Mouse (Mus musculus): ENCODE results near the gene Pdxk. TPM values are rescaled to one million over a fixed set of nuclear protein-coding genes. Genes with fewer than 3 reads are reported as not detected.

Pdxk gene
- polyA plus RNA-seq, 1 experiment from 2014 or later = 10.0 TPM

DNA sequence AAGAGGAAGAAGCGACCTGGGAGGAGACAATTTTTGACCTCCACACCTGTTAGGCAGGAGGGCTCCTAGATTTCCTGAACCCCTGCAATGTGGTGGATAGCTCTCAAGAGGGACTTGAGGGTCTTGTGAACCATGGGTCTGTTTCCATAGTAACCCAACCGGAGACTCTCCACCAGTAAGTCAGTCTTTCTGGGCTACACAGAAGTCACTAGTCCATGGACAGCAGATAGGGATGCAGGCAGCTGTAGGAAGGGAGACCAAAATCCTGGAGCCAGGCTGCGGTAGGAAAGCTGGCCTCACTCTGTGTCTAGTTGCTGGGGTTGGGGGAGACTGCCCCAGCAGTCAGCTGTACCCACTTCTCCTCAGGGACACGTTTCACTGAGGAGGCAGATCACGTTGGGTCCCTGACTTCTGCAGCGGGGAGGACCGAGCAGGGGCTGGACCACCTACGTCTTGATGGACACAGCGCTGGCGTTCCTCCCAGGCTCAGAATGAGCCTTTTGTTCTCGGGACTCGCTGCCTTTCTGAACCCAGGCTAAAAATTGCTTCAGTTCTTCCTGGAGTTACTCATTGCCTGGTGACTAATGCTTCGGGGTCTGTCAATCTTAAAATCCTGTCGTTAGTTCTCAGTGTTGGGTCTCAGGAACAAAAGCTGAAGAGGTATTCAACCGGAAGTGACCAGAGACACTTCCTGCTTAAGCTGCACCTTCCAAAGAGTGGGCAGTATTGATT is 6.0 kb upstream of the Pdxk start:
- H3K9me3 ChIP-seq = no peaks in the 10 kb centered on the region
- 0 out of 2 replicates have a peak, but pooled peaks cover 4% of the 10 kb centered on the region for H3K27me3 ChIP-seq
- H3K4me1 ChIP-seq = 0 out of 2 replicates have a peak, but pooled peaks cover 5% of the 10 kb centered on the region
- H3K9ac ChIP-seq = no peak overlapping the region
- ATAC-seq (ENCODE audit: low FRiP score) = no peak
- peak overlapping the region; percentile 17; the same call in 1 of the 2 replicates for H3K4me2 ChIP-seq
- H3K36me3 ChIP-seq (replicated peaks) = no peaks in the 10 kb centered on the region
- H3K4me3 ChIP-seq (replicated peaks) = no peak overlapping the region
- 26% methylated on average over 15 of the region's 15 CpGs for WGBS
- no peak overlapping the region for H3K27ac ChIP-seq

DNA sequence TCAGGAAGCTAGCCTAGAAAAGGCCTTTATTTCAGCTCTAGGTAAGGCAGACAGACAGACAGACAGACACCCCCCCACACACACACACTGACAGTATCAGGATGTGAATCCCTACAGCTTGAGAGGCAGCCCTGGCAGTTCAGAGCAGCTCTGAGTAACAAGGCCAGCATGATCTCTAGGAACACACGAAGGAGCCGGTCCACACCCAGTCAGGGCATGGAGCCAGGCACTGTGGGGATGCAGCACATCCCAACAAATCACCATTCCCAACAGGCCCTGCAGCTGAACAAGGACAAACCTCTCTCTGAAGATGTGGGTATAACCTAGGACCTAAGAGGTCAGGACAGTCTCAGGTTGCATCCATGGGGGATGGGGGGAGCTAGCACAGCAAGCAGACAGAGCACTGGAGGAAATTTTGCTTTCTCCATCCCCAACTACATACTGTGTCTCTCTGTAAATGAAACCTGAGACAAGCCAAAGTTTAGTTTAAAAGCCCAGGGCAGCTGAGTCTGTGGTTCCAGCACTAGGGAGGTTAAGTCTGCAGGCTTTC is 3.1 kb upstream of the Pdxk start:
- H3K27me3 ChIP-seq = peaks cover 9% of the 10 kb centered on the region; the same call in 1 of the 2 replicates
- peaks cover 15% of the 10 kb centered on the region for H3K4me1 ChIP-seq
- H3K27ac ChIP-seq = no peak overlapping the region
- no peak overlapping the region for H3K9ac ChIP-seq
- no peak overlapping the region for H3K4me3 ChIP-seq (replicated peaks)
- no peaks in the 10 kb centered on the region for H3K9me3 ChIP-seq
- H3K4me2 ChIP-seq = no peak overlapping the region
- ATAC-seq (ENCODE audit: low FRiP score) = no peak
- 63% methylated on average over 2 of the region's 2 CpGs for WGBS
- H3K36me3 ChIP-seq (replicated peaks) = no peaks in the 10 kb centered on the region

DNA sequence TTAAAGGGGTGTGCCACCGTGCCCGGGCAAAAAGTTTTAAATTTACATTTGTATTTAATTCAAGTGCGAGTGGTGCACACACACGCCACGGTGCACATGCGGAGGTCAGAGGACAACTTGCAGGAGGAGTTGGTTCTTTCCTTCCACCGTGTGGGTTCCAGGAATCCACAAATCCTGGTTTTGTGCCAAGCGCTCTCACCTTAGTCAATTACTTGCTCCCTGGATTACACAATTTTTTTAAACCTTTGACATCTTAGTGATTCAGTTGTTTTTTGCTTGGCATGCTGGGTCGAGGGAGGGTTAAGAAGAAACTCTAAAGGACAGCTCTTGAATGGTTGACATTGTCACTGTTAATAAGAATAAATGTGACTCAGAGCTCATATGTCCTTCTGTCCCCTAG is 1.9 kb upstream of the Pdxk start:
- Histone ChIP-seq H3K9ac (no peak overlapping the region), H3K27ac (no peak overlapping the region), H3K9me3 (no peaks in the 10 kb centered on the region), H3K4me1 (peaks cover 15% of the 10 kb centered on the region), H3K36me3 (replicated peaks) (no peaks in the 10 kb centered on the region), H3K4me2 (no peak overlapping the region), H3K27me3 (peaks cover 9% of the 10 kb centered on the region; the same call in 1 of the 2 replicates), H3K4me3 (replicated peaks) (no peak overlapping the region)
- no peak for ATAC-seq (ENCODE audit: low FRiP score)
- WGBS = 86% methylated on average over 9 of the region's 9 CpGs

DNA sequence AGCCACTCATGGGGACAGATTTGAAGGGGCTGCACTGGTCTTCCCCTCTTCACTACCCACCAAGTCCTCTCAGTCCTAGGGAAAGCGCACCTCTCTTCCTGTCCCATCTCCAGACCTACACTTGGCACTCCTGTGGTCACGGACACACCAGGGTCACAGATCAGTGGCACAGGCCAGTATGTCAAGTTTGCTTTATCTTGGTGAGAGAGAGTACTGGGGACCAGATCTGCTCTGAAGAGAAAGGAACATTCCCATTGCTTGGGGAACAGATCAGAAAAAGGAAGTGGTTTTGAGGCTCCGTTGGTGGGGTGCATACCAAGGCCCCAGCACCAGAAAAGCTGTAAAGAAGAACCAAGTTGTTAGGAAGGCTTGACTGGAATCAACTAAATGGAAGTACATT is 697 bp upstream of the Pdxk start:
- no peak overlapping the region; the same call in 1 of the 2 replicates for H3K4me3 ChIP-seq (replicated peaks)
- no peak overlapping the region for H3K9ac ChIP-seq
- H3K36me3 ChIP-seq (replicated peaks) = no peaks in the 10 kb centered on the region
- peaks cover 9% of the 10 kb centered on the region; the same call in 1 of the 2 replicates for H3K27me3 ChIP-seq
- no peak overlapping the region for H3K27ac ChIP-seq
- 79% methylated on average over 3 of the region's 3 CpGs for WGBS
- peaks cover 9% of the 10 kb centered on the region for H3K4me1 ChIP-seq
- peak overlapping the region; percentile 99 for H3K4me2 ChIP-seq
- H3K9me3 ChIP-seq = no peaks in the 10 kb centered on the region
- no peak for ATAC-seq (ENCODE audit: low FRiP score)

DNA sequence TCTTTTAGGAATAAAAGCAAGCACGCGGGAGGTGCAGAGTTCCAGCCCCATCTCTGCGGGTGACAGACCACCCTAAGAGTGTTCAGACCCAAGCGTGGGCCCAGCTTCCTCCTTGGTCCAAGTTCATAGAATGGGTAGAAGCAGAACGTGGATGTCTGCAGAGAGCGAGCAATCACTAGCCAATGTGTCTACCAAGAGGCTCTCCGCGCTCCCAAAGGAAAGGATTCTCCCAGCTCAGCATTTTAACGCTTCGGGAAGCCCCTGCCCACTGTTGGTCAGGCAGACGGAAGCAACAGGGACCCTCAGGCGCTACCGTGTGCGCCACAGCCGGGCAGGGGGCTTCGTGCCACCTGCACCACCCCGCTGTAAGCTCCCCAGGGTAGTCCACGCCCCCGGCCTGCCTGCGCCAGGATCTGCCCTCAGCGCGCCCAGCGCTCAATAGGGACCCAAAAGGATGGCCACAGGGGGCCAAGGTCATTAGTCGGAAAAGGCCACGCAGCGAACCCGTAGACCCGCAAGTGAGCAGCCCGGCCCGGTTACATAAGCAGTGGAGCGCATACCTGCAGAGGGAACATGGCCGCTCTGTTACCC is 479 bp downstream of the Pdxk start:
- WGBS = 2% methylated on average over 32 of the region's 32 CpGs
- H3K27ac ChIP-seq = no peak overlapping the region
- peak overlapping the region; percentile 65 for H3K9ac ChIP-seq
- peak overlapping the region; percentile 67 for H3K4me3 ChIP-seq (replicated peaks)
- H3K27me3 ChIP-seq = peaks cover 5% of the 10 kb centered on the region; the same call in 1 of the 2 replicates
- peaks cover 9% of the 10 kb centered on the region for H3K4me1 ChIP-seq
- H3K4me2 ChIP-seq = peak overlapping the region; percentile 99
- H3K36me3 ChIP-seq (replicated peaks) = no peaks in the 10 kb centered on the region
- peak; percentile 67 for ATAC-seq (ENCODE audit: low FRiP score)
- H3K9me3 ChIP-seq = no peaks in the 10 kb centered on the region

DNA sequence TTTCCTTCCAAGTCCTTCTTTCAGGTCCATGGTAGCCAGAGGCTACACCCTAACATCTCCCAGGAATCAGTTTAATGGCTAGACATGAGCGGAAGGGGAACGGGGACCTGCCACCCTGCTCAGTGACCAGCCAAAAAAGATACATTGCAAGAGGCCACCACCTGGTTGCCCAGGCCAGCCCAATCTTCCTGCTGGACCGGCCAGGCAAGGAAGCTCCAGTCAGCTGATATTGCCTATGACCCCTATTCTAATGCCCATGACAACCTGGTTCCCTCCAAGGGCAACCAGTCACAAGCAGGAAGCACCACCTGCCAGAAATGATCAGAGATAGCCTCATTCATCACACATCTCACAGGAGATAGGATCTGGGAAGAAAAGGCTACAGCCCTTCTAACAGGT is 1.0 kb downstream of the Pdxk start:
- ATAC-seq (ENCODE audit: low FRiP score) = no peak
- 79% methylated on average over 3 of the region's 3 CpGs for WGBS
- H3K4me3 ChIP-seq (replicated peaks) = peak overlapping the region; percentile 67
- H3K27ac ChIP-seq = no peak overlapping the region
- H3K9me3 ChIP-seq = no peaks in the 10 kb centered on the region
- no peak overlapping the region for H3K9ac ChIP-seq
- H3K36me3 ChIP-seq (replicated peaks) = no peaks in the 10 kb centered on the region
- peaks cover 5% of the 10 kb centered on the region; the same call in 1 of the 2 replicates for H3K27me3 ChIP-seq
- H3K4me2 ChIP-seq = peak overlapping the region; percentile 99
- peaks cover 9% of the 10 kb centered on the region for H3K4me1 ChIP-seq

DNA sequence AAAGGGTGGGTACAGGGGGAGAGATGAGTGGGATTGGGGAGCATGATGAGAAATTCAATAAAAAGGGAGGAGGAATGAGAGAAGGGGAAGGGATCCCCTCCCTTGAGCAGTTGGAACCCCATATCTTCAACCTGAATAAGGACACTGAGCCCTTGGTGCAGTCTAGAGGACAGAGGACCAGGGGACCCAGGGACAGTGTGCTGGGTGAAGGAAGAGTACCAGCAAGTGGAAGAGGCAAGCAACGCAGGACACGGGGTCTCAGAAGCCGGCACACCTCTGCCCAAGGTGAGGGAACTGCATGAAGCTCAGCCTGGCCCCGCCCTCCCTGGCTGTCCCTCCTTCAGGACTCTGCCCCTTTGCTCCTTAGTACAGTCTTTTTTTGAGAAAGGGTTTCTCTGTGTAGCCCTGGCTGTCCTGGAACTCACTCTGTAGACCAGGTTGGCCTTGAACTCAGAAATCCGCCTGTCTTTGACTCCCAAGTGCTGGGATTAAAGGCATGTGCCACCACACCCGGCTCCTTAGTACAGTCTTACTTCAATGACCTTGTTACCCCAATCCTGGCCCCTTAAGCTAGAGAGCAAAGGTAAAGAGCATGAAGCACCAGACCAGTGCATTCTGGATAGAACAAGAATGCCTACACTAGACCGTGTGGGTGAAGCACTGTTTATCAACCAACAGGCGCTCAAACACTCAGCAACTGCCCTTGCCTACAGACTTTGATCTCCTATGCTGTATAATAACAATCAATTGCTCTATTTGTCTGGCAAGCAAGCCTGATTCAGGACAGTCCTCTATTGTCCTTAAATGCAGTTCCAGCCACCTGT is 1.6 kb downstream of the Pdxk start:
- Histone ChIP-seq H3K4me1 (peaks cover 9% of the 10 kb centered on the region), H3K27me3 (peaks cover 5% of the 10 kb centered on the region; the same call in 1 of the 2 replicates), H3K9ac (no peak overlapping the region), H3K4me2 (peak overlapping the region; percentile 99), H3K4me3 (replicated peaks) (no peak overlapping the region), H3K27ac (no peak overlapping the region), H3K9me3 (no peaks in the 10 kb centered on the region), H3K36me3 (replicated peaks) (no peaks in the 10 kb centered on the region)
- no peak for ATAC-seq (ENCODE audit: low FRiP score)
- 88% methylated on average over 8 of the region's 8 CpGs for WGBS

DNA sequence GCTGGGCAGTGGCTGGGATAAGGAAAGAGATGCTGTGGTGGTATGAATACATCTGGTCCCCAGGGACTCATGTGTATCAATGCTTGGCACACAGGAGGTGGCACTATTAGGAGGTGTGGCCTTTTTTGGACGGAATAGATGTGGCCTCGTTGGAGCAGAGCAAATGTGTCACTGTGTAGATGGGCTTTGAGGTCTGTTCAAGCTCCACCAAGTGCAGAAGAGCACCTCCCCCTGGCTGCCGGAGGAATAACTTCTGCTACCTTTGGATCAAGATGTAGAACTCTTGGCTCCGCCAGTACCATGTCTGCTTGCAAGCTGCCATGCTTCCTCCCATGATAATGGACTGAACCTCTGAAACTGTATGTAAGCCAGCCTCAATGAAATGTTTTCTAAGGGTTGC is 3.0 kb downstream of the Pdxk start:
- H3K36me3 ChIP-seq (replicated peaks) = no peaks in the 10 kb centered on the region
- WGBS = 71% methylated on average over 4 of the region's 4 CpGs
- H3K4me3 ChIP-seq (replicated peaks) = no peak overlapping the region
- no peak overlapping the region for H3K9ac ChIP-seq
- H3K4me2 ChIP-seq = no peak overlapping the region
- H3K4me1 ChIP-seq = peaks cover 14% of the 10 kb centered on the region
- H3K27me3 ChIP-seq = peaks cover 5% of the 10 kb centered on the region; the same call in 1 of the 2 replicates
- H3K9me3 ChIP-seq = no peaks in the 10 kb centered on the region
- no peak for ATAC-seq (ENCODE audit: low FRiP score)
- H3K27ac ChIP-seq = no peak overlapping the region

DNA sequence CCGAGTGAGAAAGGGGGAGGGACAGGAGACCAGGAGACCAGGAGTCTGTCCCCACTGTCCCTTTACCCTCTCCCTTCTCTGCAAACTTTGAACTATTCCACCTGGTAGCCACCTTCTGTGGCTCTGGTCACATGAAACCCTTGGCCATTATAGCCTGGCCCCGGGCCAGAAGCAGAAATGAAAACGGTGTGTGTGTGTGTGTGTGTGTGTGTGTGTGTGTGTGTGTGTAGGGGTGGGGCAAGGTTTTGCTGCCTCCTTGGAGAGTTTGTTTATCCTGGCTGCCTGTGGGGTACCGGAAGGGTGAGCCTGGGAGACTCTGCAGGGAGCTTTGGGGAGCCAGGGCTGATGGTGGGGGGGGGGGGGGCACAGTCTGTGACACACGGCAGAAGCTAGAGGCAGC is 4.3 kb downstream of the Pdxk start:
- WGBS = 52% methylated on average over 4 of the region's 5 CpGs
- ATAC-seq (ENCODE audit: low FRiP score) = no peak
- Histone ChIP-seq H3K9me3 (no peaks in the 10 kb centered on the region), H3K27me3 (peaks cover 5% of the 10 kb centered on the region; the same call in 1 of the 2 replicates), H3K36me3 (replicated peaks) (no peaks in the 10 kb centered on the region), H3K4me1 (peaks cover 14% of the 10 kb centered on the region), H3K4me2 (no peak overlapping the region), H3K4me3 (replicated peaks) (no peak overlapping the region), H3K9ac (no peak overlapping the region), H3K27ac (no peak overlapping the region)

DNA sequence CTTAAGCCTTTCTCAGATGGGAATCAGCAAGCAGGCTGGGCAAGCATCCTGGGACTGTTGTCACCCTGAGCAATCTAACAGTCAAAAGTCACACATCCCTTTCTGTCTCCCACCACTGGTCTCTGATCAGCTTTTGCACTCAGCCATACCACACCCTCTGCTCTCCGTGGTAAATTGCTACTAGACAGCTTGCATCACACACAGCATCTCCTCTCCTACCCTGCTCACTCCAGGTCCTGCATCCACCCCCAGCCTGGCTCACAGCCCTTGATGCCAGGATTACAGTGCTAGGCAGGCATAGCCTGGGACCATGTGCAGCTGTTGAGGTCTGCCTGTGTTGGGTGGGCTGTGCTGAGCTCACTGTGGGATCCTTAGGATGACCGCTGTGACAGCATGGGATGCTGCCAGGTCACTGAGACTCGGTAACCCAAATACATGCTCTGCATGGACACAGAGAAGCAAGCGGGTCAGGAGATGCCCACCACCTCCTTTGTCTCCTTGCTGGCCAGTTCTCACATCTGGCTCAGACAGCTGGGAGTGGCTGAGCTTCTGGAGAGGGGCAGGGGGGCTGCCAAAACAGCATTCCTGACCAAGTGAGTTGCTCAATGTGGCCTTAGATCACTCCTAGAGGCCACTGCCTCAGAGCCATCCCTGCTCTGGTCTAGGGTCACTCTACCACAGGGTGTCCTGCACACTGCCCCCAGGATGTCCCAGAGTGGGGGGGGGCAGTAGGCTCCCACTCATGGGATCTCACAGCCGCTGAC is 6.2 kb downstream of the Pdxk start:
- Histone ChIP-seq H3K27ac (no peak overlapping the region), H3K4me3 (replicated peaks) (no peak overlapping the region), H3K4me1 (peaks cover 5% of the 10 kb centered on the region), H3K9ac (no peak overlapping the region), H3K4me2 (no peak overlapping the region), H3K27me3 (peaks cover 3% of the 10 kb centered on the region; the same call in 1 of the 2 replicates), H3K36me3 (replicated peaks) (no peaks in the 10 kb centered on the region), H3K9me3 (no peaks in the 10 kb centered on the region)
- WGBS = 65% methylated on average over 5 of the region's 5 CpGs
- ATAC-seq (ENCODE audit: low FRiP score) = peak; percentile 12; the same call in 1 of the 2 replicates

DNA sequence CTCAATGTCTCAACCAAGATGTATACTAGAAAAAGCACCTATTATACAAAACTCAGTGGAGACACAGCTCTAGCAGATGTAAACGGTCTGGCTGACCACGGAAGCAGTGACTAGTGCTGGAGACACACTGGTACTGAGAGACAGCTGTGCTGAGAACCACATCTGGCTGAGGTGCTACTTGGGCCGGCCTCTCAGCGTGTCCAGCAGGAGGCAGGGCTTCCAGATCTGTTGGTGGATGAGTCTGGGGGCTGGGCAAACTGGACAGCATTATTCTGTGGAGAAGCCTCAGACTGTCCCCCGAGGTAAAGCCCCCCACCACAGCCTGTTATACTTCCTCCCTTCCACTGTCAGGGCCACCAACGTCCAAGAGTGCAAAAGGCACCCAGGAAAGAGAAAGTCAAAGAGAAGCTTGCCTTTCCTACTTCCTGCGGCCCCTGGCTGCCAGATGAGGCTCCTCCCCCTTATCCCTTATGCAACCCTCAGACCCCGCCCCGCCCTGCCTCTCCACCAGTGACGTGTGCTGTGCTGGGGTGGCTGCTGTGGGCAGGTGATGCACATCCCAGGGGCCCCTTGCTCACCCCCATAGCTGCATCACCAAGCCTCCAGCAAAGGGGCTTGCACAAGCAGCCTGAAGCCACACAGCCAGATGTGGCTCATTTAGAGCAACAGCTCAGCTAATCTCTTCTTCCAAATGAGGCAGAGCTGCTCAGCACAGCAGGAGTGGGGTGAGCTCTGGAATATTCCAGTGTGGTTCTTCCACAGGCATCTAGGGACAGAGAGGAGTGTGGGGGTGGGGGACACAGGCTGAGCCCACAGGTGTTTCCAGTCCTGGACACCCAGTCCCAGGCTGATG is 7.1 kb downstream of the Pdxk start:
- Histone ChIP-seq H3K27ac (no peak overlapping the region), H3K4me1 (peaks cover 8% of the 10 kb centered on the region), H3K9ac (no peak overlapping the region), H3K27me3 (no peaks in the 10 kb centered on the region), H3K36me3 (replicated peaks) (no peaks in the 10 kb centered on the region), H3K4me2 (no peak overlapping the region), H3K9me3 (no peaks in the 10 kb centered on the region), H3K4me3 (replicated peaks) (no peak overlapping the region)
- 0 out of 2 replicates have a peak, but pooled peaks have one; percentile 39 for ATAC-seq (ENCODE audit: low FRiP score)
- WGBS = 31% methylated on average over 9 of the region's 10 CpGs
